Mouse (Mus musculus): ENCODE measurements around the gene Cdc42ep2.

DNA sequence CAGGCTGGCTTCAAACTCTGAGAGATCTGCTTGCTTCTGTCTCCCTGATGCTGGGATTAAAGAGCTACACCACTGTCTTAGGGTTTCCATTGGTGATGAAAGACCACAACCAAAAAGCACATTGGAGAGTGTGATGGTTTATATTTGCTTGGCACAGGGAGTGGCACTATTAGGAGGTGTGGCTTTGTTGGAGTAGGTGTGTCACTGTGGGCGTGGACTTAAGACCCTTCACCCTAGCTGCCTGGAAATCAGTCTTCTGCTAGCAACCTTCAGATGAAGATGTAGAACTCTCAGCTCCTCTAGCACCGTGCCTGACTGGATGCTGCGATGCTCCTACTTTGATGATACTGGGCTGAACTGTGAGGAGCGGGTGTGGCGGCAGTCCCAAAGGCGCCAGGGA, 13.9 kb upstream of the Cdc42ep2 start:
- TF ChIP-seq TAL1 (IDR thresholded peaks at IDR 0.05; ENCODE audit: low read length) (no peak), GATA1 (IDR thresholded peaks at IDR 0.05; ENCODE audit: low read length) (no peak)

All from erythroblast, embryonic 14.5 days (primary cell).